Mouse (Mus musculus) E14TG2a.4 (cell line): Measurements from ENCODE around the gene Nav3.

ENCODE experiments used
- CTCF ChIP-seq: conservative IDR thresholded peaks from 2 replicates; pipeline ENCODE4 v1.5.1; 2014; ENCODE audit warnings: low read length
- NANOG ChIP-seq: IDR thresholded peaks from 2 replicates; pipeline ENCODE4 v1.6.1; 2014; ENCODE audit warnings: borderline replicate concordance, low read length, mixed read lengths
- POU5F1 ChIP-seq: IDR thresholded peaks from 2 replicates; pipeline ENCODE4 v1.6.1; 2014; ENCODE audit warnings: low read length, borderline replicate concordance

DNA sequence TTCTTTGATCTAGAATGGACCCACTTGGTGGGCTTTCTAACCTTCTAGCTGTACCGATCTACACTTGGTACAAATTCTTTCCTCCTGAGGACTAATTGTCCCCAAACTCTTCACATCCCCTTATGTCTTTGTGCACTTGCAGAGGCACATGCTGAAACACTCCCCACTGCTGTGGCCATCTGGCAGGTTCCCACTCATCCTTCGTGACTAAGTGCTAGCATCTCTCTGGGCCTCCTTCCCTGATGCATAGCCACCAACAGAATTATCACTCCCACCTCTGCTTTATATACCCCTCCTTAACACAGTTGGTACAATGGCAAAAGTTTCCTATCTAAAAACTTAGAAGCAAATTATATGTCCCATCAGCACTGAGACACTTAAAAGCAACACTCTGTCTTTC, 15.6 kb downstream of the Nav3 start:
- TF ChIP-seq CTCF (no peak), NANOG (no peak), POU5F1 (no peak)
